Mouse (Mus musculus): ENCODE results near the gene Gprin3. TPM values are rescaled to one million over a fixed set of nuclear protein-coding genes. Genes with fewer than 3 reads are reported as not detected.

The Gprin3 gene
- 1.4 and 1.6 TPM in 2 replicates for polyA plus RNA-seq (2015; fragmentation: Nextera tagmentation; extraction: Ambion mirVana)

DNA sequence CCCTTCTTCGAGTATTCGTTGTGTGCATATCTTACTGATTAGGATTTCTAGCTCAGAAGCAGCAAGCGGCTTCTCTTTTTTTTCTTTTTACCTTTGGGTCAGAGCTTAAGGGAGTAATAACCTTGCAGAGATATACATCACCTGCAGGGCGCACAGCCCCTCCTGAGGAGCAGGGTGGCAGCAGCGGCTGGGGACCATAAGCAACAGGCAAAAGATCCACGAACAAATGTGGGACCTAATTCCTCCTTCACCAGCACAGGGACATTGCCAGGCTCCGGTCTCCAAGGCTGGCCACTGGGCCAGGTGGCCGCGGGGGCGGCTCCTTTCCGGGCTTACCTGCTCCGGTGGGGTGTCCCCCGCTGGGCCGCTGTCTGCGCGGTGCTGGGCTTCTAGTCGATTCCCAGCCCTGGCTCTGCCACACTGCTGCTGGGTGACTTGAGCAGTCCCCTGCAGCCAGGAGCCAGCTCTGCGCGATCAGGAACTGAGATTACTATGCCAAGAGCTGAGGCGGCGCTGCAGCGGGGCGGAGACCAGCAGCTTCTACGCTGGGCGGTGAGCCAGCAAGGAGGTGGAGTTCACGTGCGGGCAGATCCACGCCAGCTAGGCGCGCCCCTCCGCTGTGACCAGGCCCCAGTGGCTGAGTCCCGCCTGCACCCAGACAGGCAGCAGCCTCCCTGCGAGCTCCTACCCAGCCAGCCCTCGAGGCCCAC, at the start of gene Gprin3:
Gprin3 (minus strand) TSS at position 471 of the 710 bp plus-strand sequence.

Other genes with a start within 250 kb of the Gprin3 start
- gene Tigd2, start 217.4 kb downstream of the Gprin3 start, polyA plus RNA-seq (2015; fragmentation: Nextera tagmentation; extraction: Ambion mirVana): 7.8 and 9.9 TPM in 2 replicates